Mouse (Mus musculus) brain, embryonic 14.5 days (tissue): ENCODE measurements around the gene Zwint.

Experiments
- CTCF ChIP-seq: fragments of 200-500 bp; IDR thresholded peaks from 2 replicates; pipeline ENCODE4 v1.5.1; 2012; ENCODE audit warnings: inconsistent platforms, mild to moderate bottlenecking, moderate library complexity, borderline replicate concordance; ENCODE audit not compliant: insufficient read depth, insufficient read length; ENCODE audit errors: extremely low read depth
- POLR2A ChIP-seq: fragments of 200-500 bp; IDR thresholded peaks from 2 replicates; pipeline ENCODE4 v1.6.1; 2012; ENCODE audit warnings: mild to moderate bottlenecking, inconsistent platforms, borderline replicate concordance; ENCODE audit not compliant: poor library complexity, insufficient read depth, insufficient read length, severe bottlenecking; ENCODE audit errors: extremely low read depth

DNA sequence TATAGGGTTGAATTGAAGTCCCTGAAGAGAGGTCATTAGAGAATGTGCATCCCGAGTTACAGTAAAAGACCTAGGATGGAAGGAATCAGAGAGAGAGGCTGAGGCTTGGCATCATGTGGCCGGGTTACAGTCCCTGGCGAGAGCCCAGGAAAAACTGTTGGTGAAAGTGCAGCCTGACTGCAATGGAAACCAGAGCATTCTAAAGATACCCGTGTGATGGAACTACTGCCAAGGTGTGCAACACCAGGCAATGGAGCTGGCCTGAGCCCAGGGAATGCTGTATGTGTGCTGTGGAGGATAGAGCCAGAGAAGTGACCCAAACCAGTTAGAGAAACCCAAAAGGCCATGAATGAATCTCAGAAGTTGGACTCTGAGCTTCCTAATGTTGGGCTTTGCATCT is 24.4 kb downstream of the Zwint start:
- TF ChIP-seq POLR2A (no peak), CTCF (no peak)
